Mouse (Mus musculus) neural tube, embryonic 14.5 days (tissue): ENCODE results near the gene Tspan2. TPM values are rescaled to one million over a fixed set of nuclear protein-coding genes. Genes with fewer than 3 reads are reported as not detected.

Experiments
- ATAC-seq: fragments of 200-750 bp; cut with Nextera tagmentation; 2 replicates; pipeline ENCODE4 v1.8.0; 2017; ENCODE audit warnings: low read depth, mild to moderate bottlenecking, moderate TSS enrichment, moderate library complexity
- H3K27ac ChIP-seq: fragments of 300-500 bp; sonication (generic); 2 replicates; pipeline ENCODE4 v1.5.1; 2014; ENCODE audit warnings: low read depth, mild to moderate bottlenecking, control low read depth, low read length, moderate library complexity, mixed read lengths
- H3K27me3 ChIP-seq: fragments of 300-500 bp; sonication (generic); 2 replicates; pipeline ENCODE4 v1.6.1; 2014; ENCODE audit warnings: low read length; ENCODE audit not compliant: control insufficient read depth, insufficient read depth
- H3K36me3 ChIP-seq: fragments of 300-500 bp; sonication (generic); 2 replicates; pipeline ENCODE4 v1.6.1; 2014; ENCODE audit warnings: low read length, mixed read lengths; ENCODE audit not compliant: control insufficient read depth, insufficient read depth
- H3K4me1 ChIP-seq: fragments of 300-500 bp; sonication (generic); 2 replicates; pipeline ENCODE4 v1.6.1; 2014; ENCODE audit warnings: low read length; ENCODE audit not compliant: control insufficient read depth, insufficient read depth
- H3K4me2 ChIP-seq: fragments of 300-500 bp; sonication (generic); 2 replicates; pipeline ENCODE4 v1.6.1; 2014; ENCODE audit warnings: mild to moderate bottlenecking, low read depth, low read length, control low read depth
- H3K4me3 ChIP-seq: fragments of 300-500 bp; sonication (generic); 2 replicates; pipeline ENCODE4 v1.5.1; 2014; ENCODE audit warnings: low read depth, low read length, control low read depth, mixed read lengths
- H3K9ac ChIP-seq: fragments of 300-500 bp; sonication (generic); replicated peaks from 2 replicates; pipeline ENCODE4 v1.6.1; 2014; ENCODE audit warnings: low read depth, mild to moderate bottlenecking, control low read depth, low read length, mixed read lengths
- H3K9me3 ChIP-seq: fragments of 300-500 bp; sonication (generic); 2 replicates; pipeline ENCODE4 v1.6.1; 2016; ENCODE audit warnings: low read length; ENCODE audit not compliant: control insufficient read depth
- whole genome bisulfite sequencing: fragments of 180-500 bp; shearing (Covaris S2); extraction: QIAGEN DNeasy Blood & Tissue Kit; methylation state at CpG from one replicate; pipeline ENCODE4 v1.1.7; 2014; 5-methylcytosine and 5-hydroxymethylcytosine counted together
- polyA plus RNA-seq: library from polyadenylated mRNA; unstranded; fragments of >200 nt; fragmentation: Nextera tagmentation; extraction: Ambion mirVana; gene quantifications from 2 replicates; pipeline ENCODE4 v1.2.1, GENCODE M21; 2014

Gene Tspan2
- polyA plus RNA-seq, 1 experiment from 2014 or later, result 16.8 TPM

DNA sequence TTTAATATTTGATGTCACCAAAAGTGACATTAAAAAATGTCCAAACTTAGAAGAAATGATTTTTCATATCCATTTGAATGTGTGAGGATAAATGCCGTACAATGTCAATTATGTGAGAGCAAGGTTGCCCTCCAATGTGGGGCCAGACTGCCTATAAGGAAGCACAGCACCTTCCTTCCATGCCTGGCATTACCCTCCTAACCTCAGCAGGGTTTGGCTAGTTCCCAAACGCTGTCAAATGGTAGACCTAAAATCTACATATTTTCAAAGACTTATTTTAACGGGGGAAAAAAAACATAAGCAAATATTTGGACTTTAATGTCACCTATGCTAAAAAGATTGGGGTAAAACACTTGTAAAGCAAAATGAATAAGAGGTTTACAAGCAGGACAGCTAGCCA is 3.2 kb upstream of the Tspan2 start:
- ATAC-seq, result no peak
- no peak overlapping the region for H3K4me2 ChIP-seq

DNA sequence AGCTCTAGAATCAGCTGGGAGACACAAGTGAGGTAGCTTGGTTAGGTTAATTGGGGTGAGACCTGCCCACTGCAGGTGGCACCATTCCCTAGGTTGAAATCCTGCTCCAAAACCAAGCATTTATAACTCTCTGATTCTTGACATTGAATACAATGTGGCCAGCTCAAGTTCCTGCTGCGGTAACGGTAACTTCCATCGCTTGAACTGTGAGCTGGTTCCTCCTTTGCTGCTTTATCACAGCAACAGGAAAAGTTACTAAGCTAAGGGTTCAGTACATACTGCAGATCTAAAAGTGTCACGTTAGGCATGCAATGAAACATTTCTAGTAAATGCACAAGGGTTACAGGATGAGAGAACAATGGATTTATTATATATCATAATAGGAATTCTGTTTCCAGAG is 1.7 kb upstream of the Tspan2 start:
- no peaks in the 10 kb centered on the region for H3K9me3 ChIP-seq
- no peaks in the 10 kb centered on the region for H3K36me3 ChIP-seq
- H3K4me2 ChIP-seq, result no peak overlapping the region
- no peak overlapping the region for H3K27ac ChIP-seq
- H3K4me1 ChIP-seq, result peaks cover 4% of the 10 kb centered on the region; the same call in 1 of the 2 replicates
- no peaks in the 10 kb centered on the region for H3K27me3 ChIP-seq
- no peak overlapping the region for H3K4me3 ChIP-seq
- no peak overlapping the region for H3K9ac ChIP-seq
- ATAC-seq, result no peak
- 85% methylated on average over 4 of the region's 4 CpGs for WGBS

More for the DNA sequence above, 3.2 kb upstream of the Tspan2 start:
- H3K9ac ChIP-seq, result no peak overlapping the region
- WGBS, result 72% methylated on average over 3 of the region's 3 CpGs
- no peak overlapping the region for H3K27ac ChIP-seq
- no peaks in the 10 kb centered on the region for H3K36me3 ChIP-seq
- no peak overlapping the region for H3K4me3 ChIP-seq
- H3K9me3 ChIP-seq, result no peaks in the 10 kb centered on the region
- H3K4me1 ChIP-seq, result peaks cover 4% of the 10 kb centered on the region; the same call in 1 of the 2 replicates
- H3K27me3 ChIP-seq, result no peaks in the 10 kb centered on the region

DNA sequence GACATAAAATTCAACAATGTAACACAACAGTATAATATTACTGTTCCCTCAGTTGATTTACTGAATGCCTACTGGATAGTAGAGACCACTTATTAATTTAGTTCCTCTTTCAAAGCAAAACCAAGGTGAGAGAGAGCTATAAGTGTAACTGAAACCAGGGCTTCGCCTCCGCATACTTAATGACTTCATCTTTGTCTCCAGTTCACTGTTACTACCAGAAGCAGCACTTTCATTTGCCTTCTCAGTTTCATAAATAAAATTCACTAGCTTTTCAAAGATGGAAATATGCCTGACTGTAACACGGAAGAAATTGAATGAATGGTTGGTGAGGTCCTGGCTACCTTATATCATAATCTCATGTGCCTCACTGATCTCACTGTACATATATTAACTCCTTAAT is 1.3 kb upstream of the Tspan2 start:
- 82% methylated on average over 3 of the region's 3 CpGs for WGBS
- no peak for ATAC-seq
- H3K4me3 ChIP-seq, result no peak overlapping the region
- no peaks in the 10 kb centered on the region for H3K36me3 ChIP-seq
- no peak overlapping the region for H3K9ac ChIP-seq
- H3K4me1 ChIP-seq, result peaks cover 4% of the 10 kb centered on the region; the same call in 1 of the 2 replicates
- no peak overlapping the region for H3K4me2 ChIP-seq
- H3K27ac ChIP-seq, result no peak overlapping the region
- H3K27me3 ChIP-seq, result no peaks in the 10 kb centered on the region
- H3K9me3 ChIP-seq, result no peaks in the 10 kb centered on the region

DNA sequence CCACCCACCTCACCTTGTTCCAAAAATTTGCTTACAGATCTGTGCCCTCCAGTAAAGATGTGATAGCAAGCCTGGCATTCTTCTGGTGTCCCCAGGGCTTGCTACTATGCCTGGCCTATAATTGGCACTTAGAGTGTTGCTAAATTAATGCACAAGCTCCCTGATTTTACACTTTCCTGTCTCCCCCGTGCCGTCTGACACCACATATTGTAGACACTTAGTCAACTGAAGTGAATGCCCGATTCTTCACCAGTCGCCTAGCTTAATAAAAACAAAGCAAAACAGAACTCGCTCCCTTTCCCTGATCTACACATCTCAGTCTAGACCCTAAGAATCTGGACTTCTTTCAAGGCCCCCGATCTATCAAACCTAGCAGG is 405 bp upstream of the Tspan2 start:
- Histone ChIP-seq H3K27me3 (no peaks in the 10 kb centered on the region), H3K4me1 (peaks cover 6% of the 10 kb centered on the region; the same call in 1 of the 2 replicates), H3K4me3 (peak overlapping the region; percentile 54), H3K9ac (peak overlapping the region; percentile 79), H3K9me3 (no peaks in the 10 kb centered on the region), H3K36me3 (no peaks in the 10 kb centered on the region), H3K27ac (0 out of 2 replicates have a peak overlapping the region, but pooled peaks have one; percentile 18), H3K4me2 (peak overlapping the region; percentile 81)
- no peak for ATAC-seq
- 34% methylated on average over 6 of the region's 6 CpGs for WGBS

DNA sequence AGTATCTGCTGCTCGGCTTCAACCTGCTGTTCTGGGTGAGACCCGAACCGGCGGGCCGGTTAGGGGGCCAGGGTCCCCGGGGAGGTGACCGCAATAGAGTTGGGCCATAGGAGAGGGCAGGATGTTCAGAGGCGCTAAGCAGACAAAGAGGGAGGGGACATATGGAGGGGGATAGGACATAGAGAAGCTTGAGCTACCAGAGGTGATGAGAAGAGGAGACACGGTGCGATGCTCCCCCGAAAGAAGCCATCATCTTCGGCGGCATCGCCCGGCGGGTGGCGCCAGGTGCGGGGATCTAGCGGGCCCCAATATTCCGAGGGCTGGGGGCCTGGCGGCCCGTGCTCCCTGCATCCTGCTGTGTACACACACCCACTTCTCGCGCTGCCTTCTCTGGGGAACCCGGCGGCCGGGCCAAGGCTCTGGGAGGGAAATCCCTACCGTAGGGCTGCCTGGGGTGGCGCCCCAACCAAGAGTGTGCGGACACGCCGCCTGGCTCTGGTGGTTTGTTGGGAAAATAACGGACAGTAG is 766 bp downstream of the Tspan2 start:
- peak overlapping the region; percentile 54 for H3K4me3 ChIP-seq
- H3K27me3 ChIP-seq, result no peaks in the 10 kb centered on the region
- under 1% methylated on average over 33 of the region's 33 CpGs for WGBS
- peak overlapping the region; percentile 81 for H3K4me2 ChIP-seq
- no peaks in the 10 kb centered on the region for H3K9me3 ChIP-seq
- peak overlapping the region; percentile 79 for H3K9ac ChIP-seq
- no peaks in the 10 kb centered on the region for H3K36me3 ChIP-seq
- peak overlapping the region; percentile 58 for H3K27ac ChIP-seq
- ATAC-seq, result peak; percentile 76
- peaks cover 7% of the 10 kb centered on the region; the same call in 1 of the 2 replicates for H3K4me1 ChIP-seq

GRCm38 (mm10) chr3:102735638-102736037 is 1.3 kb downstream of the Tspan2 start:
- 43% methylated on average over 6 of the region's 6 CpGs for WGBS
- H3K27ac ChIP-seq, result no peak overlapping the region

DNA sequence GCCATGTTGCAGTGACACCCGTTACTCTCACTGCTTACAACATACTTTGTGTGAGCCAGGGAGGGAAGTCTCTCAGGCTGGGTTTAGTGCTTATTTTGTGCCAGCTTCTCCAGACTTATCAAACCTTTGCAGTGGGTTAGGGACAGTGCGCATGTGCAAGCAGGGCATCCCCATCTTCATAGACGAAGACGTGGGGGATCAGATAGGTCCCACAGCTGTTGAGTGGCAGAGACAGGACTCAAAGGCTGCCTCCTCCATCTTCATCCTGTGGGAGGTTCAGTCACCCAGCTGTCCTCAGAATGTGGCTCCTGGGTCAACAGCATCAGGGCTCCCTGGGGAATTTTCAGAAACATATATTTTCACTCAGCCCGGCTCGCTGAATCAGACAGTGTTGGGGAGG is 2.1 kb downstream of the Tspan2 start:
- H3K27me3 ChIP-seq, result no peaks in the 10 kb centered on the region
- no peak for ATAC-seq
- H3K4me1 ChIP-seq, result peaks cover 7% of the 10 kb centered on the region; the same call in 1 of the 2 replicates
- no peak overlapping the region for H3K9ac ChIP-seq
- 75% methylated on average over 6 of the region's 6 CpGs for WGBS
- H3K36me3 ChIP-seq, result no peaks in the 10 kb centered on the region
- H3K27ac ChIP-seq, result no peak overlapping the region
- peak overlapping the region; percentile 81; the same call in 1 of the 2 replicates for H3K4me2 ChIP-seq
- no peaks in the 10 kb centered on the region for H3K9me3 ChIP-seq
- no peak overlapping the region for H3K4me3 ChIP-seq

More at GRCm38 (mm10) chr3:102735638-102736037, 1.3 kb downstream of the Tspan2 start:
- H3K9ac ChIP-seq, result peak overlapping the region; percentile 79
- no peaks in the 10 kb centered on the region for H3K36me3 ChIP-seq
- peak overlapping the region; percentile 81 for H3K4me2 ChIP-seq
- no peaks in the 10 kb centered on the region for H3K27me3 ChIP-seq
- ATAC-seq, result peak; percentile 29
- peak overlapping the region; percentile 54 for H3K4me3 ChIP-seq
- peaks cover 7% of the 10 kb centered on the region; the same call in 1 of the 2 replicates for H3K4me1 ChIP-seq
- no peaks in the 10 kb centered on the region for H3K9me3 ChIP-seq

GRCm38 (mm10) chr3:102737106-102737505 is 2.8 kb downstream of the Tspan2 start:
- Histone ChIP-seq H3K36me3 (no peaks in the 10 kb centered on the region), H3K4me3 (no peak overlapping the region), H3K4me1 (peaks cover 7% of the 10 kb centered on the region; the same call in 1 of the 2 replicates), H3K27ac (no peak overlapping the region), H3K27me3 (no peaks in the 10 kb centered on the region), H3K9me3 (no peaks in the 10 kb centered on the region), H3K4me2 (no peak overlapping the region), H3K9ac (no peak overlapping the region)
- 80% methylated on average over 6 of the region's 6 CpGs for WGBS
- no peak for ATAC-seq

- Histone ChIP-seq H3K4me1 (peaks cover 7% of the 10 kb centered on the region; the same call in 1 of the 2 replicates), H3K27ac (no peak overlapping the region), H3K36me3 (no peaks in the 10 kb centered on the region), H3K9ac (no peak overlapping the region), H3K27me3 (no peaks in the 10 kb centered on the region), H3K4me2 (no peak overlapping the region), H3K4me3 (no peak overlapping the region), H3K9me3 (no peaks in the 10 kb centered on the region)
- ATAC-seq, result no peak
- 81% methylated on average over 10 of the region's 10 CpGs for WGBS
Measured at GRCm38 (mm10) chr3:102738161-102738901, 4.0 kb downstream of the Tspan2 start.
